Mouse (Mus musculus): ENCODE measurements around the gene Gm13283. TPM values are rescaled to one million over a fixed set of nuclear protein-coding genes. Genes with fewer than 3 reads are reported as not detected.
"Not testable (repeated sequence)": the region's sequence is repeated elsewhere in the genome, so short reads cannot be mapped to it uniquely, and the experiment has no call there.

The Gm13283 gene
- polyA plus RNA-seq, 1 experiment from 2014 or later: 0.17 TPM

DNA sequence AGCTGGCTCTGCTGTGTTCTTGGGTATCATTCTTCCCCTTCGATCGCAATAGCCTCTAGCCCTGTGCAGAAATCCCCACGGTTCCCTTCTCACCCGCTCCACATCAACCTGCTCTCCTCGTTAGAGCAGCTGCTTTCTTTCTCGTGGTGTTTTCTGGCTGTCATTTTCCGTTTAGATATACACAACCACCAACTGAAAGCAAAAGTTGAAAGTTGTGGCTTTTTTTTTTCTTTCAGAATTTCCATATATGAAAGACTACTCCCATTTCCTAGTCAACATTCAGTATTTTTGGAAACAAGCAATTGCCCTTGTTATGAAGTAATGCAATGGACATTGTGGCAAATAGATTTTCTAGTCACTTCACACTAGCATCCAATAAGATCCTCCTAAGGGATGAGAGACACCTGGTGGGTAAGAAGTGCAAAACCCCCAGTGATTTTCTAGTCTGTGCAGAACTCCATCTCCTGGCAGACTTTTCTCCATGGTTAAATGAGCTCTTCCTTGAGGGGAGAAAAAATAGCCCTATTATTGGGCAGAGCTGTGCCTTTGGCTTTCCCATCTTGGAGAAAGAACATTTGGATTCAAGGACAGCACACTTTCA is 17.0 kb upstream of the Gm13283 start:
- H3K4me2 ChIP-seq: no peak overlapping the region
- H3K36me3 ChIP-seq (ENCODE audit: poor library complexity, severe bottlenecking): no peaks in the 10 kb centered on the region
- H3K4me3 ChIP-seq: no peak overlapping the region
- no peak for ATAC-seq
- peaks cover 7% of the 10 kb centered on the region; the same call in 1 of the 2 replicates for H3K4me1 ChIP-seq
- H3K9me3 ChIP-seq (replicated peaks): no peaks in the 10 kb centered on the region
- 69% methylated on average over 7 of the region's 7 CpGs for WGBS
- no peak overlapping the region for H3K27ac ChIP-seq
- H3K9ac ChIP-seq: no peak overlapping the region
- no peaks in the 10 kb centered on the region for H3K27me3 ChIP-seq

DNA sequence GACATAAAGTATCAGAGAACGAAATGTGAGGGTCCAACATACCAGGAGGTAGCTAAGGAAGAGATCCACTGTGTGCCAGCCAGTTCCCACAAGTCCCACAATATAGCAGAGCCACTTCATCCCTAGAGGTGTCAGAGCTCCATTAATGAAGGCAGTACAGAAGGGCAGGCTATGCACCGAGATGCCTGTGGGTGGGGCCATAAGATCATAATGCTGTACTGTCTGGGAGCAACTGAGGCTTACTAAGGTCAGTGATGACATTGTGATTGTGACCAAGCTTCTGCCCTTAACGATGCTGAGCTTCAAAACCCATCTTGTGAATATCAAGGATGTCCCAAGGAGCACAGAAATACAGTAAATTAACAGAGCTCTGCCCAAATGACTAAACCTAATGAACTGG is 15.7 kb upstream of the Gm13283 start:
- no peak overlapping the region for H3K27ac ChIP-seq
- peaks cover 7% of the 10 kb centered on the region; the same call in 1 of the 2 replicates for H3K4me1 ChIP-seq
- no peak overlapping the region for H3K9ac ChIP-seq
- no peak for ATAC-seq
- no peak overlapping the region for H3K4me2 ChIP-seq
- no peak overlapping the region for H3K4me3 ChIP-seq
- 63% methylated on average over 3 of the region's 3 CpGs for WGBS
- H3K27me3 ChIP-seq: no peaks in the 10 kb centered on the region
- H3K9me3 ChIP-seq (replicated peaks): no peaks in the 10 kb centered on the region
- no peaks in the 10 kb centered on the region for H3K36me3 ChIP-seq (ENCODE audit: poor library complexity, severe bottlenecking)

DNA sequence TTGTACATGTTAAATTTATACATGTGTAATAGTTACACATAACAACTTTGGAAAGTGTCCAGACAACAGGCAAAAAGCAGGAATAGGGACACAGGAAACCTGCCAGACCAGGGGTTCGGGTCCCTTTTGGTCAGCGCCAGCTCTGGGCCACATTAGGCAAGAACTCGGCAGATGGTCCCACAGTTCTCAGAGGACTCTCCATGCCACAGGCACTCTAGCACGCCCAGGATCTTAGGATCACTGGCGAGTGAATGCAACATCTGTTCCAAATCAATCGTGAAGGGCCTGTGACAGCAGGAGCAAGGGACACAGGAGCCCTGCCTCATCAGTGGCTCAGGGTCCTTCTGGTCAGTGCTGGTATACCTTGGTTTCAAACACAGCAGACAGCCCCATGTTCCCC is 10.0 kb upstream of the Gm13283 start:
- peaks cover 7% of the 10 kb centered on the region; the same call in 1 of the 2 replicates for H3K4me1 ChIP-seq
- ATAC-seq: no peak
- no peak overlapping the region for H3K4me2 ChIP-seq
- H3K4me3 ChIP-seq: no peak overlapping the region
- no peak overlapping the region for H3K27ac ChIP-seq
- H3K9me3 ChIP-seq (replicated peaks): no peaks in the 10 kb centered on the region
- no peaks in the 10 kb centered on the region for H3K27me3 ChIP-seq
- H3K36me3 ChIP-seq (ENCODE audit: poor library complexity, severe bottlenecking): no peaks in the 10 kb centered on the region
- 78% methylated on average over 6 of the region's 6 CpGs for WGBS
- no peak overlapping the region for H3K9ac ChIP-seq

DNA sequence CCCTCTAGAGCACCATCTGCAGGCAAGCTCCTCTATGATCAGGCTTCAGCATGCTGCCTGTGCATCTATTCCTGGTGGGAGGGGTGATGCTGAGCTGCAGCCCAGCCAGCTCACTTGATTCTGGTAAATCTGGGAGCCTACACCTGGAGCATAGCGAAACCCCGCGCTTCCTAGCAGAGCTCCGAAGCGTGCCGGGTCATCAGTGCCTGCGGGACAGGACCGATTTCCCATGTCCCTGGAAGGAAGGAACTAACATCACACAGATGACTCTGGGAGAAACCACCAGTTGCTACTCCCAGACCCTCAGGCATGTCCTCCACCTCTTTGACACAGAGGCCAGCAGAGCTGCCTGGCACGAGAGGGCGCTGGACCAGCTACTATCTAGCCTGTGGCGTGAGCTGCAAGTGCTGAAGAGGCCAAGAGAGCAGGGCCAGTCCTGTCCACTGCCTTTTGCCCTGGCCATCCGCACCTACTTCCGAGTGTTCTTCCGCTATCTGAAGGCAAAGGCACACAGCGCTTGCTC is 5.0 kb upstream of the Gm13283 start, which contains the start of gene Gm13271:
TSS of gene Gm13271 (plus strand) at position 51 of the 523 bp plus-strand sequence.
- H3K36me3 ChIP-seq (ENCODE audit: poor library complexity, severe bottlenecking); H3K4me1 ChIP-seq; H3K27ac ChIP-seq; H3K9me3 ChIP-seq (replicated peaks); ATAC-seq; H3K27me3 ChIP-seq; H3K4me2 ChIP-seq; H3K4me3 ChIP-seq; H3K9ac ChIP-seq: not testable (repeated sequence)
- 77% methylated on average over 15 of the region's 15 CpGs for WGBS

DNA sequence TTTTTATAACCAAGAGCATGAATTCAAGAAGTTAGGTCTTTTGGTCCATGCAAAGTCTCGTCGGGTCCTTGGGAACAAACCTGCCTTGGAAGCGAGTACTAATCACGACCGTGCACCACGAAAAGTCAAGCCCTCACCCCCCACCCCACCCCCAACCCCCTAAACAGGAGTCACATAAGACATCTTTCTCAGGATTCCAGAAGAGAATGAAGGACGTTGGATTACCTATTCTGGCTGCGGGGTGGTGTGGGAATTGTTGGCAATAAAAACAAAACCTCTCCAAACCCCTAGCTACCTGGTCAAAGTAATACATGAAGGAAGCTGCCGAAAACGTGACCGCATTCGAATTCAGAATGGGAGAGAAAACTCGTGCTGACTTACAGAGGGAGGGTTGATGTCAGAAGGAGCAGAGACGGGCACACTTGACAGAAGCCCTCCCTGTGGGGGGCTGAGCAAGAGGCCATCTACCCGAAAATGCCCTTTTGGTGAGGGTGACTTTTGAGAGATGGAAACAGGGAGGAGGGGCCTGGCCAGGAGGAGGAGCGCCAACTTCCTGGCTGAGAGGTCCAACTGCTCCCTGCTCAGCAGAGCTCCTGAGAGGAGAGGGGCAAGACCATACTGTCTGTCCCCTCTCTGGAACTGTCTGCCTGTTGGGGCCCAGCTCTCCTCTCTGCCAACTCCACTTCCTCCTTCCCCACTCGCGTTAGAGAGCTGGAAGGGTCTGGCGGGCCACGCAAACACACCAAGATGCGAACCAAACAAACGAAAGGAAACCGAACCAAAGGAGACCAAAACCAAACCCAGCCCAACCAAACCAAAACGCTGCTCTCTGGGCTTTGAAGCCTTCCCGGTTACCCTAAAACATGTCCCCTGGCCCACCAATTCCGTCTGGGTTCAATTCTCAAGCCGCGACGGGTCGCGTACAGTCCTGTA is 3.1 kb upstream of the Gm13283 start:
- peak overlapping the region; percentile 61 for H3K27ac ChIP-seq
- H3K4me2 ChIP-seq: peak overlapping the region; percentile 74
- 12% methylated on average over 28 of the region's 31 CpGs for WGBS

DNA sequence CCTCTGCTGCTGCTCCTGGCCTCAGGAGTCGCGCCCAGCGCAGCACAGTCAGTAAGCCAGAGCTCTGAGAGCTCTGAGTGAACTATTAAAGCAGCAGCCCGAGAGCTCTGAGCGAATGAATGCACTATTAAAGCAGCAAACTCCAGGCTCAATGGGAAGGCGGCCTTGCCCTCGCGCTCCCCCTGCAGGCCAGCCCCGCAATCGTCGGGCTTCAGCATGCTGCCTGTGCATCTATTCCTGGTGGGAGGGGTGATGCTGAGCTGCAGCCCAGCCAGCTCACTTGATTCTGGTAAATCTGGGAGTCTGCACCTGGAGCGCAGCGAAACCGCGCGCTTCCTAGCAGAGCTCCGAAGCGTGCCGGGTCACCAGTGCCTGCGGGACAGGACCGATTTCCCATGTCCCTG is 2.3 kb upstream of the Gm13283 start:
- H3K9me3 ChIP-seq (replicated peaks); H3K27me3 ChIP-seq; H3K4me1 ChIP-seq; H3K36me3 ChIP-seq (ENCODE audit: poor library complexity, severe bottlenecking): not testable (repeated sequence)
- H3K9ac ChIP-seq: peak overlapping the region; percentile 59
- ATAC-seq: peak; percentile 100
- H3K27ac ChIP-seq: peak overlapping the region; percentile 61
- peak overlapping the region; percentile 49 for H3K4me3 ChIP-seq
- H3K4me2 ChIP-seq: peak overlapping the region; percentile 74
- WGBS: 0% methylated on average over 21 of the region's 21 CpGs

More for the DNA sequence above, 3.1 kb upstream of the Gm13283 start:
- H3K4me1 ChIP-seq; H3K9me3 ChIP-seq (replicated peaks); H3K27me3 ChIP-seq; H3K36me3 ChIP-seq (ENCODE audit: poor library complexity, severe bottlenecking); ATAC-seq: not testable (repeated sequence)
- Histone ChIP-seq H3K9ac (peak overlapping the region; percentile 59), H3K4me3 (peak overlapping the region; percentile 49)

DNA sequence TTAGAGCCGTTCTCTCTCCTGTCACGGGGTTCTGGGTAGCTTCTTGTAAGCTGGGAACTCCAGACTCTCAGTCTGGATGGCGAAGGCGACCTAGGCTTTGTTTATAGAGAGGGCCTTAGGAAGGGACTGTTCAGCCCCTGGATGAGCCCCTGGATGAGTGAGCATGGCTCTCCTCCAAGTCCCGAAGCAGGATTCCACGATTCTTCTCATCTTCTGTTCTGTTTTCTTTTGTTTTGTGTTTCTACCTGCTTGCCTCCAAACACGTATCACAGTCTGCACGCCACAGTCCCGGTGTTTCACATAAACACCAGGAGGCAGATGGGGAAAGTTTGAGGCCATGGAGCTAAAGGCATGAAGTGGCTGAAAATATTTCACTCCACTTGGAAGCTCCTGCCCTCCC is 1.2 kb upstream of the Gm13283 start:
- not testable (repeated sequence) for H3K9me3 ChIP-seq (replicated peaks); H3K4me2 ChIP-seq; H3K9ac ChIP-seq; H3K4me3 ChIP-seq; H3K27ac ChIP-seq; ATAC-seq; H3K36me3 ChIP-seq (ENCODE audit: poor library complexity, severe bottlenecking); H3K27me3 ChIP-seq; H3K4me1 ChIP-seq
- 87% methylated on average over 9 of the region's 9 CpGs for WGBS

DNA sequence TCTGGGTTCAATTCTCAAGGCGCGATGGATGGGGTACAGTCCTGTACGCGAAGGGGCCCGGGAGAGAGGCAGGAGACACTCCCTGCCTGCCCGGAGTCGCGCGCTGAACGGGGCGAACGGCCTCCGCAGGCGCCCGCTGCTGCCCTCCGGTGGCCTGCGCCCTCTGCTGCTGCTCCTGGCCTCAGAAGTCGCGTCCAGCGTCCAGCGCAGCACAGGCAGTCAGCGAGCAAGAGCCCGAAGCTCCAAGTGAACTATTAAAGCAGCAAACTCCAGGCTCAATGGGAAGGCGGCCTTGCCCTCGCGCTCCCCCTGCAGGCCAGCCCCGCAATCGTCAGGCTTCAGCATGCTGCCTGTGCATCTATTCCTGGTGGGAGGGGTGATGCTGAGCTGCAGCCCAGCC is 512 bp downstream of the Gm13283 start:
- not testable (repeated sequence) for H3K4me1 ChIP-seq; H3K27me3 ChIP-seq; H3K9me3 ChIP-seq (replicated peaks); H3K27ac ChIP-seq; ATAC-seq; H3K36me3 ChIP-seq (ENCODE audit: poor library complexity, severe bottlenecking)
- WGBS: under 1% methylated on average over 23 of the region's 28 CpGs
- Histone ChIP-seq H3K9ac (peak overlapping the region; percentile 48; the same call in 1 of the 2 replicates), H3K4me2 (peak overlapping the region; percentile 69), H3K4me3 (peak overlapping the region; percentile 40)

DNA sequence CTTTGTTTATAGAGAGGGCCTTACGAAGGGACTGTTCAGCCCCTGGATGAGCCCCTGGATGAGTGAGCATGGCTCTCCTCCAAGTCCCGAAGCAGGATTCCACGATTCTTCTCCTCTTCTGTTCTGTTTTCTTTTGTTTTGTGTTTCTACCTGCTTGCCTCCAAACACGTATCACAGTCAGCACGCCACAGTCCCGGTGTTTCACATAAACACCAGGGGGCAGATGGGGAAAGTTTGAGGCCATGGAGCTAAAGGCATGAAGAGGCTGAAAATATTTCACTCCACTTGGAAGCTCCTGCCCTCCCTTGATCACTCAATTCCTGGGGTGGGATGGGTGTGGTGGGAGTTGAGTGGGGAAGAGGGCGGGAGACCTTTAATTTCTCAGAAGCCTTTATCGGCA is 1.9 kb downstream of the Gm13283 start:
- not testable (repeated sequence) for H3K9ac ChIP-seq; H3K4me2 ChIP-seq; H3K4me1 ChIP-seq; H3K36me3 ChIP-seq (ENCODE audit: poor library complexity, severe bottlenecking); H3K9me3 ChIP-seq (replicated peaks); H3K27ac ChIP-seq; H3K4me3 ChIP-seq; H3K27me3 ChIP-seq; ATAC-seq
- 67% methylated on average over 6 of the region's 8 CpGs for WGBS

DNA sequence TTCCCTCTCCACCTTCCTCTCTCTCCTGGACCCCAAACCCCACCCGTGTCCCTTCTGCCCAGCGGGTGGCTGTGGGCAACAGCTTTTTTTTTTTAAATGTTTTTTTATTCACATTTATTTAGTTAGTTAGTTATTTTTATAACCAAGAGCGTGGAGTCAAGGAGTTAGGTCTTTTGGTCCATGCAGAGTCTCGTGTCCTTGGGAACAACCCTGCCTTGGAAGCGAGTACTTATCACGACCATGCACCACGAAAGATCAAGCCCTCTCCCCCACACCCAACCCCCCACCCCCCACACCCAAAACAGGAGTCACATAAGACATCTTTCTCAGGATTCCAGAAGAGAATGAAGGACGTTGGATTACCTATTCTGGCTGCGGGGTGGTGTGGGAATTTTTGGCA is 2.4 kb downstream of the Gm13283 start:
- not testable (repeated sequence) for H3K4me3 ChIP-seq; H3K9me3 ChIP-seq (replicated peaks); H3K36me3 ChIP-seq (ENCODE audit: poor library complexity, severe bottlenecking); ATAC-seq; H3K27ac ChIP-seq; H3K9ac ChIP-seq; H3K27me3 ChIP-seq; H3K4me2 ChIP-seq; H3K4me1 ChIP-seq
- 62% methylated on average over 9 of the region's 9 CpGs for WGBS

DNA sequence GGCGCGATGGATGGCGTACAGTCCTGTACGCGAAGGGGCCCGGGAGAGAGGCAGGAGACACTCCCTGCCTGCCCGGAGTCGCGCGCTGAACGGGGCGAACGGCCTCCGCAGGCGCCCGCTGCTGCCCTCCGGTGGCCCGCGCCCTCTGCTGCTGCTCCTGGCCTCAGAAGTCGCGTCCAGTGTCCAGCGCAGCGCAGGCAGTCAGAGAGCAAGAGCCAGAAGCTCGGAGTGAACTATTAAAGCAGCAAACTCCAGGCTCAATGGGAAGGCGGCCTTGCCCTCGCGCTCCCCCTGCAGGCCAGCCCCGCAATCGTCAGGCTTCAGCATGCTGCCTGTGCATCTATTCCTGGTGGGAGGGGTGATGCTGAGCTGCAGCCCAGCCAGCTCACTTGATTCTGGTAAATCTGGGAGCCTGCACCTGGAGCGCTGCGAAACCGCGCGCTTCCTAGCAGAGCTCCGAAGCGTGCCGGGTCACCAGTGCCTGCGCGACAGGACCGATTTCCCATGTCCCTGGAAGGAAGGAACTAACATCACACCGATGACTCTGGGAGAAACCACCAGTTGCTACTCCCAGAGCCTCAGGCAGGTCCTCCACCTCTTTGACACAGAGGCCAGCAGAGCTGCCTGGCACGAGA is 3.6 kb downstream of the Gm13283 start:
- 3% methylated on average over 25 of the region's 42 CpGs for WGBS
- not testable (repeated sequence) for H3K9me3 ChIP-seq (replicated peaks); H3K4me1 ChIP-seq; H3K36me3 ChIP-seq (ENCODE audit: poor library complexity, severe bottlenecking); ATAC-seq; H3K27me3 ChIP-seq; H3K27ac ChIP-seq
- Histone ChIP-seq H3K9ac (0 out of 2 replicates have a peak overlapping the region, but pooled peaks have one; percentile 51), H3K4me2 (peak overlapping the region; percentile 63), H3K4me3 (peak overlapping the region; percentile 40)

DNA sequence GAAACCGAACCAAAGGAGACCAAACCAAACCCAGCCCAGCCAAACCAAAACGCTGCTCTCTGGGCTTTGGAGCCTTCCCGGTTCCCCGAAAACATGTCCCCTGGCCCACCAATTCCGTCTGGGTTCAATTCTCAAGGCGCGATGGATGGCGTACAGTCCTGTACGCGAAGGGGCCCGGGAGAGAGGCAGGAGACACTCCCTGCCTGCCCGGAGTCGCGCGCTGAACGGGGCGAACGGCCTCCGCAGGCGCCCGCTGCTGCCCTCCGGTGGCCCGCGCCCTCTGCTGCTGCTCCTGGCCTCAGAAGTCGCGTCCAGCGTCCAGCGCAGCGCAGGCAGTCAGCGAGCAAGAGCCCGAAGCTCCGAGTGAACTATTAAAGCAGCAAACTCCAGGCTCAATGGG is 13.6 kb downstream of the Gm13283 start, which contains the start of gene Gm13290:
TSS of gene Gm13290 (plus strand) at position 301 of the 400 bp plus-strand sequence.
- H3K4me2 ChIP-seq; ATAC-seq; H3K9ac ChIP-seq; H3K36me3 ChIP-seq (ENCODE audit: poor library complexity, severe bottlenecking); H3K4me1 ChIP-seq; H3K27ac ChIP-seq; H3K4me3 ChIP-seq; H3K27me3 ChIP-seq; H3K9me3 ChIP-seq (replicated peaks): not testable (repeated sequence)
- no CpG with 5 or more reads among the region's 32 CpGs for WGBS
